Mouse (Mus musculus) MEL (cell line): ENCODE measurements around the gene Rnf166.

ENCODE experiments used
- CTCF ChIP-seq, 3 experiments: IDR thresholded peaks in 2 of 3; conservative IDR thresholded peaks in 1 of 3; 2 replicates each; pipeline ENCODE4 v1.5.1; 2011 to 2012; ENCODE audit warnings: low read length in 3 of 3, low read depth in 2 of 3, mild to moderate bottlenecking in 2 of 3, improper control_type of control experiment in 1 of 3, inconsistent platforms in 1 of 3, mixed read lengths in 1 of 3, moderate library complexity in 1 of 3; ENCODE audit not compliant: control insufficient read depth in 1 of 3, insufficient read depth in 1 of 3, poor library complexity in 1 of 3, severe bottlenecking in 1 of 3
- JUND ChIP-seq: IDR thresholded peaks from 2 replicates; pipeline ENCODE4 v1.6.1; 2011; ENCODE audit warnings: low read depth, mild to moderate bottlenecking, improper control_type of control experiment, low read length
- NRF1 ChIP-seq: IDR thresholded peaks from 2 replicates; pipeline ENCODE4 v1.6.1; 2014; ENCODE audit warnings: low read depth, mild to moderate bottlenecking, inconsistent platforms, low read length, improper control_type of control experiment, moderate library complexity; ENCODE audit not compliant: poor library complexity, insufficient read depth, severe bottlenecking
- SMC3 ChIP-seq: IDR thresholded peaks from 2 replicates; pipeline ENCODE4 v1.6.1; 2011; ENCODE audit warnings: low read depth, low read length, improper control_type of control experiment
- USF1 ChIP-seq: IDR thresholded peaks from 2 replicates; pipeline ENCODE4 v1.6.1; 2014; ENCODE audit warnings: low read depth, mild to moderate bottlenecking, inconsistent platforms, low read length, improper control_type of control experiment, moderate library complexity

DNA sequence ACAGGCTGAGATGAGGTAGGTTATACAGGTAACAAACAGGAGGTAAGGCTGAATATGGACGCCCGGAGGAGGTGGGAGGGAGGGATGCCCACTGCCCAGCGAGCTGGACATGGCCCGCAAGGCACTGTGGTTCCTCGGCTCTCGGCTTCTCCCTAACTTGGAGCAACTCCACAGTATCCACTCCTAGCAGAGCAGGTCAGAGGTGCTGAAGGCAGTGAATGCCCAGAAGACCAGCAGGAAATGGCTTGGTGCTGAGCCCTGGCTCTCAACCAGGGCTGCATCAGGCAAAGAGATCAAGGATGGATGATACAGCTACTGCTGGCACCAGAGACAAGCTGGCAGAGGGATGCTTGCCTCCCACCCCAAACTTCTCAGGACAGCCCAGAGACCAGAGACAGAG lies 48.6 kb upstream of the Rnf166 start:
- no peak for TF ChIP-seq CTCF (IDR thresholded peaks at IDR 0.05 in 2 of 3, conservative IDR thresholded peaks at IDR 0.05 in 1 of 3; ENCODE audit: control insufficient read depth in 1 of 3, insufficient read depth in 1 of 3, low read depth in 2 of 3, low read length in 3 of 3, poor library complexity in 1 of 3, severe bottlenecking in 1 of 3)
- no peak for TF ChIP-seq USF1
- TF ChIP-seq NRF1: no peak
- no peak for TF ChIP-seq SMC3
- TF ChIP-seq JUND: no peak
